Mouse (Mus musculus) spleen, adult 18-20 months (tissue): ENCODE results near the gene Wfikkn2.

Source experiments
- DNase-seq, 2 experiments: peaks; one replicate each; pipeline ENCODE4 v3.0.0; 2022; ENCODE audit warnings: mixed read lengths in 2 of 2

The Wfikkn2 gene

GRCm38 (mm10) chr11:94261585-94262370 lies 16.0 kb upstream of the Wfikkn2 start:
- DNase-seq = no peak

- DNase-seq = no peak
Measured at GRCm38 (mm10) chr11:94259814-94260213, 14.0 kb upstream of the Wfikkn2 start.

DNA sequence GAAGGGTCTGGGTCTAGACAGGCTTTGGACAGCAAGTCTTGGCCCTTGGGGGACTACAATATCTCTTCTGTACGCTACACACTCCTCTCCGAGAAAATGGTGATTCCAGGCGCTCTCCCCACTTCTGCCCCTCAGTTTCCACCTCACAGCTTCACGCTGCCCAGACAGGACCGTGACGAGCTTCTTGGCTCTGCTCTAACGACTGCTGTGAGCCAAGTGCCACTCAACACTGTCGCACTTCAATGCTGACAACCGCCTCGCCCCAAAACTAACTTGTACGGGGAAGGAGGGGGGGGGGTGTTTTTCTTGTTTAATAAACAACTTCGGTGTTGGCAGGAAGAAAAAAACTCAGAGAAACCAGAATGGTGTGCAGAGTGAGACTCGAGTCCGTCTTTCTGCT lies 12.2 kb upstream of the Wfikkn2 start:
- DNase-seq = no peak

- no peak for DNase-seq
Measured at GRCm38 (mm10) chr11:94255733-94256132, 9.9 kb upstream of the Wfikkn2 start.

DNA sequence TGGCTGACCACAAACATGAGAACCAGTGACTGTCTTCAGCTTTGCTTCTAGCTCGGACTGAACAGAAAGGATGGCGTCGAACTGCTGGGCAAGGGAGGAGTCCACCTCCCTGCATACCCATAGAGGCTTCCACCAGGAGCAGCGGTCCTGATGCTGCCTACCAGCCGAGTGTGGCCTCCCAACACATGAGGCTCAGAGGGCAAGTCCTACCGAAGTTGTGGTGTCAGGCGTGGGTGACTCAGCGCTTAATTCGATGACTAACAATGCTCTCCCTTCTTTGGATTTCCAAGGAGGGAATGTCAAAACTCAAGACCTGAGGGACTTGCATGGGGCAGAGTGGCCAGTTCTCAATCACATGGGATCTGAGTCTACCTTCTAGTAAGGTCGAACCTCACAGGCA lies 7.9 kb upstream of the Wfikkn2 start:
- DNase-seq = no peak

- DNase-seq = no peak
Measured at GRCm38 (mm10) chr11:94253156-94253555, 7.4 kb upstream of the Wfikkn2 start.

DNA sequence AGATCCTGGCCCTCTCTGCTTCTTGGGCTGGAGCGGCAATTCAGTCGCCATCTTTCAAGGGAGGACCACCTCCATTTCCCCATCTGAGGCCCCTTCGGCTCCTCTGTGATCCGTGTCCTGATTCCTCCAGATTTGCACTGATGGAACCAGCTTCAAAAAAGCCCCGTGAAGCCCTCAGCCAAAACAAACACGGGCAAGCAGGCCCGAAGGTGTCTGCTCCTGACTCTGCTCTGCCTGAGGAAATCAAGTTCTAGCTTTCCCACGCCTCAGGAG lies 920 bp upstream of the Wfikkn2 start:
- DNase-seq = no peak

GRCm38 (mm10) chr11:94244385-94244784 lies 1.4 kb downstream of the Wfikkn2 start:
- DNase-seq = no peak

GRCm38 (mm10) chr11:94243422-94244180 lies 2.2 kb downstream of the Wfikkn2 start:
- DNase-seq = no peak

DNA sequence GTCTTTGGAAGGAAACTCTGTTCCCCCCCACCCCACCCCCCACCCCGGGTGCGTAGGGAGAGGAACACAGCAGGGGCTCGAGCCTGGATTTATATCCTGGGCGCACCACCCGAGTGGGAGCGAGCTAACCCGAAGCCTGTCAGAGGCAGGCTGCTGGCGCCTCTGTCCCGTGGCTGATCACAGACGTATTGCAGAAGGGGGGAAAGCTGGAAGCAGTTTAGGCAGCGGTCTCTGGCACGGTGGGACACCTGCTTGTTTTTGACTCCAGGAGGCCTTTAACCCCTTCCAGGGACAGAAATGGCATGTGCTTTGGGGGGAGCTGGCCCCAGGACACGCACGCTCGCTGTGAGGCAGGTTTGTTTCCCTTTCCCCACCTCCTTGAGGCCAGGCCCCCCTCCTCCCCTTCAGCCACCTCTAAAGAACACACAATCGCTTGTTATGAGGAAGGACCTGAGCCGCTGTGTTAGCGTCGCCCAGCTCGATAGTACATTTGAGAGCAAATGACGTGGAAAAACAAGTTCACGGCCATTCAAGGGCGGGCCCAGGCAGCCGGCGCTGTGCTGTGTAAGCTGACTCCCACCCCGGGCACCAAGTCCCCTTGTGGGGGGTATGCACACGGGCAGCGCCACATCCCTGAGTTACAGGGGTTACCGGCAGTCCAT lies 2.9 kb downstream of the Wfikkn2 start:
- DNase-seq = no peak

DNA sequence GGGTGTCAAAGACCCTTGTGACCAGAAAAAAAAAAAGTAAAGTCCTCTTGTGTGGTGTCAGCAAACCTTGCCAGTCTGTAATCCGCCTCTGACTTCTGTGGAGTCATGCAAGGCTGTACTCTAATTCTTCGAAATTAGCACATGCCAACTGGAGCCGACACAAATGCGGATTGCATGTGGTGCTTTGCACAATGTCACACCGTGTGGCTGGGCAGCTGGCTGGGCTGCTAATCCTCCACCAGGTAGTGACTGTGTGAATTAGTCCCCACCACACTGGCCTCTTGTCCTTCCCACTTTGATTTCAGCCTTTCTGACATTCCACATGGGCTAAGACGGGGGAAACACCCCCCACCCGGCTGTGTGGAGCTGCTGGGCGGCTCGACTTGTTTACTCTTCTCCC lies 6.1 kb downstream of the Wfikkn2 start:
- no peak for DNase-seq

GRCm38 (mm10) chr11:94238786-94239185 lies 7.0 kb downstream of the Wfikkn2 start:
- no peak for DNase-seq

DNA sequence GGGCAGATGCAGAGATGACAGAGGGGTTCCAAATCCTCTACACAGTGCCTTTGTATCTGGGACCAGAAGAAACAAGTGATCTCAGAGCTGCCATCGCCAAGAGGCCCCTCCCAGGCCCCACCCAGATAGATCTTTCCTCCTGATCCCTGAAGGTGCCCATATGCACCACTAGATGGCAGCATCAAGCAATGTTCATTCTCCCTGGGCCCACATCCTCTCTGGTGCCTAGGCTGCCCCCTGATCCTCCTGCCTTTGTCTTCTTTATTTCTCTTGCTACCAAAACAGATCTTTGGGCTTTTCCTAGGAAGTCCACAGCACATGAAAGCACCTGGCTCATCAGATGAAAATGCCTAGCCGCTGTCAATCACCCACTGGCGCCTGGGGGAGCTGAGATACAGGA lies 9.7 kb downstream of the Wfikkn2 start:
- peak in 1 of 2 experiments; percentile 39 for DNase-seq

DNA sequence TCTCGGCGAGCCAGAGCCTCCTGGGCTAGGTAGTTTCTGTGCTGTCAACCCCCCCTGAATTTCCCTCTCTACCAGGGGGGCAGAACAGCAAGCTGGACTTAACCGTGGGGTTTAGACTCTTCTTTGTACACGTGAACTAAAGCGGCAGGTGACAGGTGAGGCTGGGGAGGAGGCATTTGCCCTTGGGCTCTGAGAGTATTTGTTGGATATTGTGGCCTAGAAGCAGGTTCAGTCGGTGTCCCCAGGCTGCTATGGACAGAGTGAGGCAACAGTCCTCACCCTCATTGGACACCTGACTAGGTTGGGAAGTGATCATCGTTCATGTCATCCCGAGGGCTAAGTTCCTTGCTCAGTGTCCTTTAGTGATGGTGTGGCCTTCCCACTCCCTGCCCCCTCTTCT lies 10.9 kb downstream of the Wfikkn2 start:
- no peak for DNase-seq

GRCm38 (mm10) chr11:94234380-94234779 lies 11.4 kb downstream of the Wfikkn2 start:
- no peak for DNase-seq

GRCm38 (mm10) chr11:94233405-94233804 lies 12.4 kb downstream of the Wfikkn2 start:
- DNase-seq = no peak

DNA sequence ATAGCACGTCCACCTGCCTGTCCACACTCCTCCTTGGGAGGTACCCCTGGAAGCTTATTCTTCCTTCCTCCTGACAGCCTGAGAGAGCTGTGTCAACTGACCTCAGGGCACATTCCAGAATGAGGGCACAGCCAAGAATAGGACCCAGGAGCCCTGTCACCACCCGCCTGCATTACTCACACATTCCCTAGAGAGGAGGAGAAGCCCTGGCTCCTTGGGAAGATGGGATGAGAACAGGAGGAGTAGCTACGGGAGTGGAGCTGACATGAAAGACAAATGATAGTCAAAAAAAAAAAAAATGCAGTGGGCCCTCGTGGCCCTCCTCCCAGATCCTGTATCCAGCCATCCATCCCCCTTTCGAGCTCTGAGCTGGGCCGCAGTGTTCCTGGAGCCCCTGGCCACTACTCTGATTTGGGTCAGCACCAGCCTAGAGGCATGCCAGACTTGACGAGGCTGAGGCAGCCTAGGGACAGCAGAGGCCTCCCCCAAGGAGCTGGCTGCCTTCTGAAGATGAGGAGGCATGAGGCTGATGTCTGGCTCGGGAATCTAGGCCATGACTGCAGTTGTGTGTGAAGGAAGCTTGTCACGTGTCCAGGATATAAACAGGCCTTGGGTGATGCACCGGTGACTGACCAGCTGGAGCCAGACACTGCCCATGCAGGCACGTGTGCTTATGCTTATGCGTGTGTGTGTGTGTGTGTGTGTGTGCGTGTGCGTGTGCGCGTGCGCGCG lies 13.8 kb downstream of the Wfikkn2 start:
- DNase-seq = no peak

DNA sequence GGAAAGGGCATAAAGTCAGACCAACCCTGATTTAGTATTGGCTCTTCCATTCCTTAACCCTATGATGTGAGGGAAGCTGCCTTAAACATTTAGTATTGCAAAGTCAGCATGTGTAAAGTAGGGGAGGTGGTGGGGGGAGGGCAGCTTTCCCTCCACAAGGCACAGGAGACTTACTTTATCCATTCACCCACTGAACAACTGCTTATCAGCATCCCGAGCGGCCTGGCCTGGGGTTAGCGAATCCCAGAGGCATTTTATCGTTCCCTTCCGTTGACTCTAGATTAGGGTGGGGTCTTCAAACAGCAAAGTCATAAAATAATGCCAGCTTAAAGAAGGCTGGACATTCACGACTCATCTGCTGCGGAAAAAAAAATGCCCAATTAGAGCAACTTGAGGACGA lies 15.6 kb downstream of the Wfikkn2 start:
- DNase-seq = no peak

DNA sequence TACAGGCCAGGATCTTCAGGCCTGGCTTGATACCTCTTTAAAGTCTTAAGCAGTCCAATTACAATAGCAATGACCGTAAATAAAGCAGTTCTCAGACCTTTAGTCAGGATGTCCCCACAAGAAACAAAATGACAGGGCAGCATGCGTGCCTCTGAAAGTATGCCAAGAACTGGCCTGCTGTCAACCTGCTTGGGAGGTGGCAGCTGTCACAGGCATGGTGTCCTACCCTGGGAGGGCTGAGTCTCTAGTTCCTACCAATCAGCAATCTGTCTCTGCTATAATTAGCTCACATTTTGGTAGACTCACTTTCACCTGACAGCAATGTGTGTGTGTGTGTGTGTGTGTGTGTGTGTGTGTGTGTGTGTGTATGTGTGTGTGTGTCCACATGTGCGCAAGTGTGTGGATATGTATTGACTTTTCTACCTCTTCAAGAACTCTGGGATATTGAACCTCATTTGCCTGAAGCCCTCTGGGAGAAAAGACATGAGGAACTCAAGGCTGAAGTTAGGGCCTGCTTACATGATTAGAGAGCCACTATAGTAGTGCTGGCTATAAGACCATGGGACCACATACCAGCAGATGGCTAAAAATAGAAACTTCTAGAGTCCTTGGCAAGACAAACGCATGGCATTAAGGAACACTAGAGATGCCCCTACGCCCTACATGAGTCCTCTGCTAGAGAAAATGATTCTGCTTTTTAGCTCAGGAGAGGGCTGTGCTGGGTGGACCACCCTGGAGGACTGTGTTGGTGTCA lies 16.4 kb downstream of the Wfikkn2 start:
- DNase-seq = no peak

GRCm38 (mm10) chr11:94228416-94228815 lies 17.4 kb downstream of the Wfikkn2 start:
- no peak for DNase-seq

DNA sequence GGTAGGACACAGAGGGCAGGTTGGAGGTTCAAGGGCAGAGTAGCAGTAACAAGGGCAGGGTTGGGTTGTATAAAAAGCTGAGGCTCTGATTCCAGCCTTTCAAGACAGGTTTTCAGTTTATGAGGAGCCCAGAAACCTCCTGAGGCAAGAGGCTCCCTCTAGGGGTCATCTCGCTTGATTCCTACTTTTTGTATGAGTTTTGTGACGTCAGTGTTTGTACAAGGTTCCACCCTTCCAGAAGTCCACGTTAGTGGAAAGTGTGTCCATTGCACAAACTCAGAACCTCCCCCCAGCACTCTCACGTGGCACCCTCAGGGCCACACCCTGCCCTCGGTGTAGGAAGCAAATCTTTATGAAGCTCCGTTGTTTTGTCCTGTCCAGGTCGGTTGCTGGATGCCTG lies 19.8 kb downstream of the Wfikkn2 start:
- DNase-seq = peak in 1 of 2 experiments; percentile 25

GRCm38 (mm10) chr11:94223531-94223930 lies 22.3 kb downstream of the Wfikkn2 start:
- DNase-seq = no peak

GRCm38 (mm10) chr11:94221257-94221656 lies 24.5 kb downstream of the Wfikkn2 start:
- no peak for DNase-seq
